ENCODE assay signal across 27 mouse cellular contexts in genomic region chr2:31865322-31865721, GRCm38 (mm10). TPM values are rescaled to one million over a fixed set of nuclear protein-coding genes. Genes with fewer than 3 reads are reported as not detected.
DNase-seq lines count a peak whose midpoint lies in the region; ATAC-seq and TF ChIP-seq lines count a peak whose summit lies in the region.
"Had no signal": no experiment of that assay in that cellular context is flagged by ENCODE, and none has a peak within 500 bp of the region (broad histone marks: within the 10 kb centered on the region; RNA-seq: fewer than 3 reads in every experiment).

No protein-coding gene starts in this region.

- H3K4me3 ChIP-seq in hindbrain, embryonic 12.5 days = no peak overlapping the region
- H3K4me3 ChIP-seq in hindbrain, embryonic 16.5 days (ENCODE audit: low read length) = no peak overlapping the region
- no peak overlapping the region for H3K4me3 ChIP-seq in midbrain, embryonic 13.5 days (replicated peaks)
- H3K4me3 ChIP-seq in midbrain, postnatal 0 days (ENCODE audit: low read depth, low read length) = no peak overlapping the region
- H3K4me3 ChIP-seq in limb, embryonic 10.5 days = no peak overlapping the region
- H3K4me3 ChIP-seq: embryonic facial prominence, embryonic 13.5 days; limb, embryonic 15.5 days; liver, embryonic 15.5 days had no signal

- 0 out of 2 replicates have a peak overlapping the region, but pooled peaks have one; percentile 12 for H3K27ac ChIP-seq in hindbrain, embryonic 12.5 days
- no peak overlapping the region for H3K27ac ChIP-seq in hindbrain, embryonic 16.5 days (ENCODE audit: low read depth, low read length)
- peak overlapping the region; percentile 67 for H3K27ac ChIP-seq in midbrain, embryonic 13.5 days
- H3K27ac ChIP-seq in midbrain, postnatal 0 days (ENCODE audit: low read depth, low read length) = no peak overlapping the region
- 0 out of 2 replicates have a peak overlapping the region, but pooled peaks have one; percentile 34 for H3K27ac ChIP-seq in limb, embryonic 10.5 days
- H3K27ac ChIP-seq: embryonic facial prominence, embryonic 13.5 days; limb, embryonic 15.5 days; liver, embryonic 15.5 days; macrophage had no signal

- peaks cover 12% of the 10 kb centered on the region for H3K4me1 ChIP-seq in hindbrain, embryonic 12.5 days
- no peaks in the 10 kb centered on the region for H3K4me1 ChIP-seq in hindbrain, embryonic 16.5 days (ENCODE audit: control insufficient read depth, insufficient read depth, low read depth, low read length)
- peaks cover 12% of the 10 kb centered on the region for H3K4me1 ChIP-seq in midbrain, embryonic 13.5 days (replicated peaks)
- H3K4me1 ChIP-seq in midbrain, postnatal 0 days (ENCODE audit: insufficient read depth, low read length) = no peaks in the 10 kb centered on the region; the same call in 1 of the 2 replicates
- peaks cover 55% of the 10 kb centered on the region for H3K4me1 ChIP-seq in limb, embryonic 10.5 days
- H3K4me1 ChIP-seq: limb, embryonic 15.5 days; liver, embryonic 15.5 days had no signal

- no peak for DNase-seq in midbrain, postnatal 0 days (ENCODE audit: low spot score)
- no peak for DNase-seq in limb, embryonic 10.5 days (ENCODE audit: low spot score)
- DNase-seq in MN1 (ENCODE audit: low spot score) = no peak
- no peak for DNase-seq in frontal cortex, adult 2 months (ENCODE audit: extremely low spot score in 1 of 2, low spot score in 1 of 2)
- DNase-seq: adrenal gland, postnatal 14 days; cerebellum, adult 9-11 months; forebrain, postnatal 0 days; heart, postnatal 10 days; right cerebral cortex, postnatal 14 days; spleen, adult 18-20 months; thymus, postnatal 25 days had no signal

- no peaks in the 10 kb centered on the region for H3K27me3 ChIP-seq in hindbrain, embryonic 12.5 days
- H3K27me3 ChIP-seq in hindbrain, embryonic 16.5 days (replicated peaks; ENCODE audit: control insufficient read depth, insufficient read depth, low read length) = no peaks in the 10 kb centered on the region
- no peaks in the 10 kb centered on the region for H3K27me3 ChIP-seq in midbrain, embryonic 13.5 days
- no peaks in the 10 kb centered on the region for H3K27me3 ChIP-seq in midbrain, postnatal 0 days (ENCODE audit: insufficient read depth, low read length)
- no peaks in the 10 kb centered on the region for H3K27me3 ChIP-seq in limb, embryonic 10.5 days (ENCODE audit: low read depth, poor library complexity, severe bottlenecking)
- H3K27me3 ChIP-seq: embryonic facial prominence, embryonic 13.5 days; limb, embryonic 15.5 days; liver, embryonic 15.5 days had no signal

- no peak for ATAC-seq in hindbrain, embryonic 12.5 days (ENCODE audit: low FRiP score)
- ATAC-seq in hindbrain, embryonic 16.5 days = no peak
- ATAC-seq in midbrain, embryonic 13.5 days = no peak
- no peak for ATAC-seq in midbrain, postnatal 0 days (ENCODE audit: low FRiP score)
- ATAC-seq: forebrain, postnatal 0 days had no signal

- H3K9ac ChIP-seq in hindbrain, embryonic 12.5 days = no peak overlapping the region
- H3K9ac ChIP-seq in hindbrain, embryonic 16.5 days (ENCODE audit: low read depth, low read length) = no peak overlapping the region
- H3K9ac ChIP-seq in midbrain, embryonic 13.5 days (replicated peaks) = no peak overlapping the region
- H3K9ac ChIP-seq in midbrain, postnatal 0 days (replicated peaks; ENCODE audit: low read length, poor library complexity, severe bottlenecking) = no peak overlapping the region
- H3K9ac ChIP-seq: embryonic facial prominence, embryonic 13.5 days; forebrain, postnatal 0 days; limb, embryonic 15.5 days; liver, embryonic 15.5 days had no signal

- no peaks in the 10 kb centered on the region for H3K36me3 ChIP-seq in hindbrain, embryonic 12.5 days
- no peaks in the 10 kb centered on the region for H3K36me3 ChIP-seq in hindbrain, embryonic 16.5 days (ENCODE audit: control insufficient read depth, insufficient read depth, low read length)
- H3K36me3 ChIP-seq in midbrain, embryonic 13.5 days = no peaks in the 10 kb centered on the region
- H3K36me3 ChIP-seq in midbrain, postnatal 0 days (ENCODE audit: insufficient read depth, low read length) = no peaks in the 10 kb centered on the region
- H3K36me3 ChIP-seq in limb, embryonic 10.5 days = no peaks in the 10 kb centered on the region
- H3K36me3 ChIP-seq: embryonic facial prominence, embryonic 13.5 days; G1E; limb, embryonic 15.5 days; liver, embryonic 15.5 days had no signal

- 66% methylated on average over 4 of the region's 4 CpGs for WGBS in hindbrain, embryonic 12.5 days
- WGBS in hindbrain, embryonic 16.5 days = 66% methylated on average over 4 of the region's 4 CpGs
- WGBS in midbrain, embryonic 13.5 days = 66% methylated on average over 4 of the region's 4 CpGs
- WGBS in midbrain, postnatal 0 days = 54% methylated on average over 4 of the region's 4 CpGs
- 63% methylated on average over 4 of the region's 4 CpGs for WGBS in limb, embryonic 10.5 days

- no peak overlapping the region for H3K4me2 ChIP-seq in hindbrain, embryonic 12.5 days (replicated peaks)
- no peak overlapping the region for H3K4me2 ChIP-seq in hindbrain, embryonic 16.5 days (ENCODE audit: low read length)
- no peak overlapping the region for H3K4me2 ChIP-seq in midbrain, embryonic 13.5 days (replicated peaks)
- no peak overlapping the region for H3K4me2 ChIP-seq in midbrain, postnatal 0 days (ENCODE audit: low read depth, low read length, poor library complexity, severe bottlenecking)
- H3K4me2 ChIP-seq: embryonic facial prominence, embryonic 13.5 days; heart, embryonic 11.5 days; limb, embryonic 15.5 days; liver, embryonic 15.5 days had no signal

- no peaks in the 10 kb centered on the region for H3K9me3 ChIP-seq in hindbrain, embryonic 12.5 days (replicated peaks)
- H3K9me3 ChIP-seq in hindbrain, embryonic 16.5 days (ENCODE audit: control insufficient read depth, low read length) = no peaks in the 10 kb centered on the region
- H3K9me3 ChIP-seq in midbrain, embryonic 13.5 days = no peaks in the 10 kb centered on the region
- H3K9me3 ChIP-seq in midbrain, postnatal 0 days (ENCODE audit: low read length) = no peaks in the 10 kb centered on the region
- no peaks in the 10 kb centered on the region for H3K9me3 ChIP-seq in limb, embryonic 10.5 days (replicated peaks)
- H3K9me3 ChIP-seq: embryonic facial prominence, embryonic 13.5 days; G1E; limb, embryonic 15.5 days; liver, embryonic 15.5 days had no signal

- no peak for TF ChIP-seq CTCF in midbrain, postnatal 0 days (IDR thresholded peaks at IDR 0.05)

RNA-seq across cellular contexts. Expression of gene Fibcd1, which starts 19.5 kb away (rescaled TPM):
- polyA plus RNA-seq in hindbrain, embryonic 12.5 days (2016; fragmentation: Nextera tagmentation; extraction: Ambion mirVana) = 3.7 and 4.4 TPM in 2 replicates
- 7.1 and 8.6 TPM in 2 replicates for polyA plus RNA-seq in hindbrain, embryonic 16.5 days (2015; fragmentation: Nextera tagmentation; extraction: Ambion mirVana)
- polyA plus RNA-seq in midbrain, embryonic 13.5 days (2015; fragmentation: Nextera tagmentation; extraction: Ambion mirVana) = 8.4 and 11.2 TPM in 2 replicates
- 46.1 and 48.5 TPM in 2 replicates for total RNA-seq in midbrain, postnatal 0 days (2014; rRNA removed)
- 19.4 and 21.0 TPM in 2 replicates for polyA plus RNA-seq in midbrain, postnatal 0 days (2015; fragmentation: Nextera tagmentation; extraction: Ambion mirVana)
- 0.04 and 0.13 TPM in 2 replicates for polyA plus RNA-seq in limb, embryonic 10.5 days (2016; fragmentation: Nextera tagmentation; extraction: Ambion mirVana)
- polyA plus RNA-seq in frontal cortex, adult 2 months (2012; rRNA removed) = 8.0 and 9.0 TPM in 2 replicates
- total RNA-seq: granulocyte monocyte progenitor cell, adult 5-6 weeks; heart, postnatal 10 days; monocyte, adult 5-6 weeks; neutrophil, adult 5-6 weeks had no signal
- polyA plus RNA-seq: G1E; heart, embryonic 11.5 days; liver, embryonic 15.5 days; macrophage had no signal

RNA-seq across cellular contexts. Expression of gene Lamc3, which starts 21.8 kb away (rescaled TPM):
- polyA plus RNA-seq in hindbrain, embryonic 12.5 days (2016; fragmentation: Nextera tagmentation; extraction: Ambion mirVana) = 7.2 and 7.6 TPM in 2 replicates
- 3.2 and 5.8 TPM in 2 replicates for polyA plus RNA-seq in hindbrain, embryonic 16.5 days (2015; fragmentation: Nextera tagmentation; extraction: Ambion mirVana)
- 5.5 and 6.8 TPM in 2 replicates for polyA plus RNA-seq in midbrain, embryonic 13.5 days (2015; fragmentation: Nextera tagmentation; extraction: Ambion mirVana)
- total RNA-seq in midbrain, postnatal 0 days (2014; rRNA removed) = 11.3 and 12.9 TPM in 2 replicates
- polyA plus RNA-seq in midbrain, postnatal 0 days (2015; fragmentation: Nextera tagmentation; extraction: Ambion mirVana) = 2.3 and 2.5 TPM in 2 replicates
- polyA plus RNA-seq in limb, embryonic 10.5 days (2016; fragmentation: Nextera tagmentation; extraction: Ambion mirVana) = 0.15 and 0.16 TPM in 2 replicates
- polyA plus RNA-seq in frontal cortex, adult 2 months (2012; rRNA removed) = 3.3 and 4.6 TPM in 2 replicates
- total RNA-seq: G1E; granulocyte monocyte progenitor cell, adult 5-6 weeks; monocyte, adult 5-6 weeks; neutrophil, adult 5-6 weeks had no signal
- polyA plus RNA-seq: G1E; liver, embryonic 15.5 days; macrophage had no signal

RNA-seq across cellular contexts. Expression of gene Qrfp, which starts 54.9 kb away (rescaled TPM):
- polyA plus RNA-seq in hindbrain, embryonic 12.5 days (2016; fragmentation: Nextera tagmentation; extraction: Ambion mirVana) = 0.10 and 0.18 TPM in 2 replicates
- 0.09 TPM in 1 of 2 replicates, not detected in the other for polyA plus RNA-seq in hindbrain, embryonic 16.5 days (2015; fragmentation: Nextera tagmentation; extraction: Ambion mirVana)
- 0.06 and 0.12 TPM in 2 replicates for polyA plus RNA-seq in midbrain, embryonic 13.5 days (2015; fragmentation: Nextera tagmentation; extraction: Ambion mirVana)
- total RNA-seq in midbrain, postnatal 0 days (2014; rRNA removed) = 0.19 TPM in 1 of 2 replicates, not detected in the other
- 0.07 and 0.20 TPM in 2 replicates for polyA plus RNA-seq in midbrain, postnatal 0 days (2015; fragmentation: Nextera tagmentation; extraction: Ambion mirVana)
- polyA plus RNA-seq in limb, embryonic 10.5 days (2016; fragmentation: Nextera tagmentation; extraction: Ambion mirVana) = 0.06 and 0.23 TPM in 2 replicates
- not detected in 2 replicates for polyA plus RNA-seq in frontal cortex, adult 2 months (2012; rRNA removed)
- total RNA-seq: adrenal gland, postnatal 14 days; gastrocnemius, adult 18-20 months; granulocyte monocyte progenitor cell, adult 5-6 weeks; heart, postnatal 10 days; layer of hippocampus, postnatal 10 days; left cerebral cortex, postnatal 14 days had no signal
- polyA plus RNA-seq: cortical plate, adult 2 months; G1E; heart, embryonic 11.5 days; macrophage had no signal

Comparison
In these comparisons a context has a peak if more than half of its experiments do, and no peak if none do; other contexts are left out.
1. H3K27ac ChIP-seq: peak in hindbrain, embryonic 12.5 days (single experiment), midbrain, embryonic 13.5 days (single experiment) and limb, embryonic 10.5 days (single experiment); none in hindbrain, embryonic 16.5 days (single experiment) and midbrain, postnatal 0 days (single experiment).